Mouse (Mus musculus): ENCODE results near the gene Wnt2b. TPM values are rescaled to one million over a fixed set of nuclear protein-coding genes. Genes with fewer than 3 reads are reported as not detected.

Wnt2b gene
- total and polyA plus RNA-seq, 3 experiments, result 0.16 TPM; not detected in 2

- H3K4me3 ChIP-seq (replicated peaks in 1 of 3; ENCODE audit: low read depth in 2 of 3, low read length in 2 of 3, poor library complexity in 1 of 3), result no peak overlapping the region
- dilution Hi-C loops (cut with MboI; ENCODE audit: extremely low pct_ligation_motif_present, extremely low pct_unique_long_range_greater_than_20kb, low sequenced_read_pairs) (no loop called here), in situ Hi-C loops (cut with MboI; ENCODE audit: low pct_ligation_motif_present, low pct_unique_long_range_greater_than_20kb, low sequenced_read_pairs) (no loop called here)
- no peak for DNase-seq (ENCODE audit: extremely low read depth)
- no peaks in the 10 kb centered on the region for H3K27me3 ChIP-seq (replicated peaks)
- TF ChIP-seq IRF4 (IDR thresholded peaks at IDR 0.05; ENCODE audit: low read depth, low read length) (no peak), MAX (IDR thresholded peaks at IDR 0.05; ENCODE audit: low read length) (no peak), ETS1 (conservative IDR thresholded peaks at IDR 0.05; ENCODE audit: low read depth, low read length) (no peak), MEF2A (IDR thresholded peaks at IDR 0.05; ENCODE audit: borderline replicate concordance, low read depth, low read length) (no peak), EP300 (IDR thresholded peaks at IDR 0.05; ENCODE audit: low read length) (no peak), ZNF384 (IDR thresholded peaks at IDR 0.05; ENCODE audit: low read depth, low read length) (no peak), ZKSCAN1 (IDR thresholded peaks at IDR 0.05; ENCODE audit: borderline replicate concordance, low read depth, low read length) (no peak), ELF1 (IDR thresholded peaks at IDR 0.05; ENCODE audit: low read depth, low read length) (no peak), ZC3H11A (IDR thresholded peaks at IDR 0.05; ENCODE audit: low read depth, low read length) (no peak), TBP (conservative IDR thresholded peaks at IDR 0.05; ENCODE audit: low read depth, low read length) (no peak), PAX5 (IDR thresholded peaks at IDR 0.05; ENCODE audit: low read length) (no peak), RAD21 (IDR thresholded peaks at IDR 0.05; ENCODE audit: low read depth, low read length) (no peak), RCOR1 (conservative IDR thresholded peaks at IDR 0.05; ENCODE audit: low read depth, low read length) (no peak), MYC (IDR thresholded peaks at IDR 0.05; ENCODE audit: low read depth, low read length) (no peak)
- H3K27ac ChIP-seq (ENCODE audit: insufficient read depth, low read depth), result no peak overlapping the region
- peaks cover 0 to 7% of the 10 kb centered on the region in 2 experiments; a peak in 2 of 4 replicates for H3K4me1 ChIP-seq (ENCODE audit: control insufficient read depth in 1 of 2, insufficient read depth in 2 of 2)
- no peaks in the 10 kb centered on the region for H3K9me3 ChIP-seq (replicated peaks; ENCODE audit: low read length)
- no peak overlapping the region for H3K4me2 ChIP-seq (ENCODE audit: insufficient read depth, low read depth, poor library complexity, severe bottlenecking)
- no peaks in the 10 kb centered on the region for H3K36me3 ChIP-seq (replicated peaks in 1 of 2; ENCODE audit: control insufficient read depth in 1 of 2, insufficient read depth in 1 of 2, low read length in 1 of 2)
- H3K79me2 ChIP-seq (replicated peaks; ENCODE audit: control insufficient read depth, extremely low read depth, insufficient read depth, poor library complexity, severe bottlenecking), result no peaks in the 10 kb centered on the region
- H3K9ac ChIP-seq (ENCODE audit: insufficient read depth, low read depth), result no peak overlapping the region
Measured at GRCm38 (mm10) chr3:105003960-105004463, 42.3 kb upstream of the Wnt2b start.

GRCm38 (mm10) chr3:105001374-105001773, 39.7 kb upstream of the Wnt2b start:
- no peaks in the 10 kb centered on the region for H3K79me2 ChIP-seq (replicated peaks; ENCODE audit: control insufficient read depth, extremely low read depth, insufficient read depth, poor library complexity, severe bottlenecking)
- no peaks in the 10 kb centered on the region for H3K36me3 ChIP-seq (replicated peaks in 1 of 2; ENCODE audit: control insufficient read depth in 1 of 2, insufficient read depth in 1 of 2, low read length in 1 of 2)
- H3K4me1 ChIP-seq (ENCODE audit: control insufficient read depth in 1 of 2, insufficient read depth in 2 of 2), result peaks cover 0 to 7% of the 10 kb centered on the region in 2 experiments; a peak in 2 of 4 replicates
- dilution Hi-C loops (cut with MboI; ENCODE audit: extremely low pct_ligation_motif_present, extremely low pct_unique_long_range_greater_than_20kb, low sequenced_read_pairs), result no loop called here
- no peaks in the 10 kb centered on the region for H3K27me3 ChIP-seq (replicated peaks)
- H3K27ac ChIP-seq (ENCODE audit: insufficient read depth, low read depth), result no peak overlapping the region
- no peak overlapping the region for H3K9ac ChIP-seq (ENCODE audit: insufficient read depth, low read depth)
- no peaks in the 10 kb centered on the region for H3K9me3 ChIP-seq (replicated peaks; ENCODE audit: low read length)
- no peak overlapping the region for H3K4me2 ChIP-seq (ENCODE audit: insufficient read depth, low read depth, poor library complexity, severe bottlenecking)
- H3K4me3 ChIP-seq (replicated peaks in 1 of 3; ENCODE audit: low read depth in 2 of 3, low read length in 2 of 3, poor library complexity in 1 of 3), result no peak overlapping the region
- TF ChIP-seq UBTF (IDR thresholded peaks at IDR 0.05; ENCODE audit: low read depth, low read length), result no peak
- TF ChIP-seq RCOR1 (conservative IDR thresholded peaks at IDR 0.05; ENCODE audit: low read depth, low read length), result no peak
- TF ChIP-seq CHD2 (IDR thresholded peaks at IDR 0.05; ENCODE audit: low read length), result no peak
- TF ChIP-seq MAZ (IDR thresholded peaks at IDR 0.05; ENCODE audit: low read depth, low read length), result no peak
- TF ChIP-seq ZKSCAN1 (IDR thresholded peaks at IDR 0.05; ENCODE audit: borderline replicate concordance, low read depth, low read length), result no peak
- no peak for TF ChIP-seq HCFC1 (IDR thresholded peaks at IDR 0.05; ENCODE audit: low read depth, low read length)
- TF ChIP-seq MAX (IDR thresholded peaks at IDR 0.05; ENCODE audit: low read length), result no peak
- TF ChIP-seq MYC (IDR thresholded peaks at IDR 0.05; ENCODE audit: low read depth, low read length), result no peak
- no peak for TF ChIP-seq ZC3H11A (IDR thresholded peaks at IDR 0.05; ENCODE audit: low read depth, low read length)
- no peak for TF ChIP-seq E2F4 (IDR thresholded peaks at IDR 0.05; ENCODE audit: insufficient replicate concordance, low read depth, low read length)
- no peak for TF ChIP-seq NRF1 (IDR thresholded peaks at IDR 0.05; ENCODE audit: low read depth, low read length)
- DNase-seq (ENCODE audit: extremely low read depth), result no peak
- in situ Hi-C loops (cut with MboI; ENCODE audit: low pct_ligation_motif_present, low pct_unique_long_range_greater_than_20kb, low sequenced_read_pairs), result no loop called here

All from CH12.LX (cell line).